Mouse (Mus musculus): ENCODE data around the gene Fhod1.

DNA sequence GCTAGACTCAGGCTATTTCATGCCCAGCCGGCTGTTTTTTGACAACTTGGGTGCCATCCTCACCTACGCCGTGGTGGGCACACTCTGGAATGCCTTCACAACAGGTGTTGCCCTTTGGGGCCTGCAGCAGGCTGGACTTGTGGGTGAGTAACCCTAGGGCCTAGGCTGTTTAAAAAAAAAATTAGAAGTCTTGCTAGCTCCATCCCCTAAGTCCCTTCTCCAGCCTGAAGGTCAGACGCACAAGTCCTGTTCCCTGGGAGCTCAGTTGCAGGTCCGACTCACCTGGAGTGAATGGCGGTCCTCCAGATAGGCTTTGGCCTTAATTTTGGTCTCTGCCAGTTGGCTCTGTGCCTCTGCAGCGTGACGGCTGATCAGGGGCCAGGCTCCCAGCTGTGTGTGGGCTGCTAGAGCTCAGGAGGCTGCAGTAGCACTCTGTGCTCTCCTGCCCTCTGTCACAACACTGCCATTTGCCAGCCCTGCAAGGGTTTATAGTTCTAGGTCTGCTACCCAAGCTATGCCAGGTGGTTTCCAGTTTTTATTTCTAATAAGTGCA is 5.9 kb upstream of the Fhod1 start:
- TF ChIP-seq CTCF (IDR thresholded peaks at IDR 0.05; ENCODE audit: borderline replicate concordance, control insufficient read depth, extremely low read depth, insufficient read depth, low read length, poor library complexity): no peak
- no peak for TF ChIP-seq POLR2A (IDR thresholded peaks at IDR 0.05; ENCODE audit: control insufficient read depth, extremely low read depth, insufficient read depth, low read length, poor library complexity)

Measured in thymus, adult 2 months (tissue).